Mouse (Mus musculus) c-Kit-positive CD71-positive TER-119-negative erythroid progenitor cells, embryonic 14.5 days (primary cell): ENCODE measurements around the gene Clec4a3.
"Not testable (repeated sequence)": the region's sequence is repeated elsewhere in the genome, so short reads cannot be mapped to it uniquely, and the experiment has no call there.

Experiments
- DNase-seq: peaks from one replicate; pipeline ENCODE4 v3.0.0-alpha.2; 2013; ENCODE audit warnings: low read depth

Gene Clec4a3

DNA sequence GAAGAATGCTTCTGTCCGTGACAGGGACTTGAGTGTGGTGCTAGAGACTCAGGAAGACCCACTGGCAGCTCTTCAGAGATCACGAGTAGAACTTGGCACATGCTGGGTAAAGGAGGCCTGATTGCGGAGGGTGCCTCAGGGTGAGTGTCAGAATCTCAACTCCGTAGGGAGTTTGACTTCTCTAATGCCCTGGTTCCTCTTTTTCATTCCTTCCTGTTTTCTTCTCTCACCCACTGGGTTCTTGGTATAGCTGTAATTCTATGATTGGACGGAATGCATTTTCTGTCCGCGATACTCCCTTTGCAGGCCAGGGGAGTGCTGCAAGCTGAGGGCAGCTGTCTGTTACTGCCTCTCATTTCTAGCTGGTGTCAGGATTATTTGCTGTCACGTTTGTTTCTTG, at the start of gene Clec4a3:
TSS of gene Clec4a3 (plus strand) at position 115 of the 400 bp plus-strand sequence.
- no peak for DNase-seq

DNA sequence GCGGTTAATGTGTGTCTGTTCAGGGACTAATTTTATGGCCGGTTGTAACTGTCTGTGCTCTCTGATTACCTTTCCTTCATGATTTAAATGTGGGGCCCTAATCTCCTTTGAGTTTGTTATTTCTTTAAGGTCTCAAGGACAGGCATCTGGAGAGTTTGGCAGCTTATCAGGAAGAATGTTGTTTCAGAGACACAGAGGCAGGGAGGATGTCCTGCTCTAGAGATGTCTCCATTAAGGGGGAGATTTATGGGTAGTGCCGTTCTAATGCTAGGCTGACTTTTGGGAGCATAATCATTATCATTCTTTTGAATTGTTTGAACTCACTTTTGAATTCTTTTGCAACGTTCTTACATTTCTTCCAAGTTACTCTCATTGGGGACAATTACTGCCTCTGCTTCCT, 32.4 kb upstream of the Clec4a3 start:
- DNase-seq, result no peak

DNA sequence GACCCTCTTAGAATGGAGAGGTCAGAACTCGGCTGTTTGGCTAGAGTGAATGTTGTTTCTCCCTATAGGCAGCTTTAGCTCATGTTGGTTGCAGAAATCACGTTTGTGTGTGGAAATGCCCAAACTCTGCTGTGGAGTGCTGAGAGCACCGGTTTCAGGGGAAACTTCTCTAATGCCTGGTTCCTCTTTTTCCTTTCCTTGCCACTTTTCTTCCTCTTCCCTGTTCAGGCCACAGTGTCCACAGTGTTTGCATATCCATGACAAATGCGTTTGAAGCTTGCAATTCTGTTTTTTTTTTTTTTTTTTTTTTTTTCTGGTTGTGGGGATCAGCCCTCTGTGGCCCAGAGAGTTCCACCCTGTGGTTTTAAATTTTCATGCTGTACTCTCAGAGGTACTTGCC, 30.9 kb upstream of the Clec4a3 start, which contains the start of gene Clec4a1:
TSS of gene Clec4a1 (plus strand) at position 398 of the 400 bp plus-strand sequence.
- DNase-seq, result no peak

DNA sequence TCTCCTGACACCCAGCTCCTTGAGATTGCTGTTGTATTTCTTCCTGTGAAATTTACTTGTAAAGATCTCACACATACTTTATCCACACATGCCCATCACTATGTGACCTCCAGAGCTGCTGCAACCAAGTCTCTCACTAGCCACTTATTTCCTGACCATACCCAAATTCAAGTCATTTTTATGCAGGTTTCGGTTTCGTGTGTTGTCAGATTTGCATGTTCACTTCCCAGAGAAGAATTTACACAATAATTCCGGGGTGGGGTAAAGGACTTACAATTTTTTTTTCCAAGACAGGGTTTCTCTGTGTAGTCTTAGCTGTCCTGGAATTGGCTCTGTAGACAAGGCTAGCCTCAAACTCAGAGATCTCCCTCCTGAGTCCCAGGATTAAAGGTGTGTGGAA, 17.5 kb upstream of the Clec4a3 start:
- DNase-seq, result no peak

DNA sequence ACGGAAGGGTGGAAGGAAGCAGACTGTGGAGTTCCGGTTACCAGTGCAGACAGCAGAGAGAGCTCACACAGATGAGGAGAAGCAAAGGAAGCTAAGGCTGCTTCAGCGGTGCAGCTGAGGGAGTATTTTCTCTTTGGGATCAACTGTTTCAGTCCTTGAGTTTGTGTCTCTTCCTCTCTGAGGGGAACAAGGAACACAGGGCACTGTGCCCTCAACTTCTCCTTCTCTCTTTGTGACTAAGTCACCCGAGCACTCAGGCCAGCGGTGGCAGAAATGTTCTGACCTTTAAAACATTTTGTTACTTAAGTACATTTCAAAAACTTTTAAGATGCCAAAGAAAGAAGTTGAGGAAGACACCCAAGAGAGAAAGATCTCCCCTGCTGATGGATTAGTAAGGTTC, 12.7 kb upstream of the Clec4a3 start:
- DNase-seq, result no peak

DNA sequence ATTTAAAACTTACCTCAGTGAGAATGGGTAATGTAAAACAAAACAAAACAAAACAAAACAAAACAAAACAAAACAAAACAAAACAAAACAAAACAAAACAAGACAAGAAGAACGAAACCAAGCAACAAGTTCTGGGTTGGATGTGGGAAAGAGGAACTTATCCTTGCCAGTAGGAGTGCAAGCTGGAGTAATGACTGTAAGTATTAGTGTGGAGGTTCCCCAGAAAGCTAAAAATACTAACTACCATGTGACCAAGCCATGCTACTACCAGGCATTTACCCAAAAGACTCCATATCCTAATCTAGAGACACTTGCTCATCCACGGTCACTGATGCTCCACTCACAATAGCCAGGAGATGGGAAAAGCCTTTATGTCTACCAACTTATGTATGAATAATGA, 5.6 kb upstream of the Clec4a3 start:
- no peak for DNase-seq

DNA sequence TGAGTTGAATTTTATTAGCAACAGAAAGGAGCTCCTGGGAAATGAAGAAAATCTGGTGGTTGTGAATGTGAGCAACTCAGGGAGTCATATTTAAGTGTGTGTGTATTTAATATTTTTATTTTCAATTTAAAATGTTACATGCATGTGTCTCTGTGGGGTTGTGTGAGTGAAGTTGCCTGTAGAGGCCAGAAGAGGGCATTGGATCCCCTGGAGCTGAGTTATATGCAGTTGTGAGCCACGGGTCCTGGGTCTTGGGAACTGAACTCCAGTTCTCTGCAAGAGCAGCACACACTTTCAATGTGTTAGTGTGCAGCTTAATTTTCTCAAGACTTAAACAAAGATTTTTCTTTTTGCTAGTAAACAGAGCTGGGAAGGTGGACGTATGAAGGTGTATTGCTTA, 12.2 kb downstream of the Clec4a3 start:
- DNase-seq, result no peak

GRCm38 (mm10) chr6:122969048-122969447, 16.7 kb downstream of the Clec4a3 start:
- no peak for DNase-seq

GRCm38 (mm10) chr6:122989876-122990437, 37.6 kb downstream of the Clec4a3 start, which contains the start of gene Clec4a4:
TSS of gene Clec4a4 (plus strand) at chr6:122990367.
- no peak for DNase-seq

- DNase-seq, result not testable (repeated sequence)
Observed at GRCm38 (mm10) chr6:123004696-123005095, 52.4 kb downstream of the Clec4a3 start.

- DNase-seq, result no peak
Observed at GRCm38 (mm10) chr6:123005591-123005990, 53.3 kb downstream of the Clec4a3 start.
